Mouse (Mus musculus): ENCODE results near the gene Phactr1. TPM values are rescaled to one million over a fixed set of nuclear protein-coding genes. Genes with fewer than 3 reads are reported as not detected.

The Phactr1 gene
- total RNA-seq (2021): 100 to 1,000 TPM; 536 to 585 TPM

DNA sequence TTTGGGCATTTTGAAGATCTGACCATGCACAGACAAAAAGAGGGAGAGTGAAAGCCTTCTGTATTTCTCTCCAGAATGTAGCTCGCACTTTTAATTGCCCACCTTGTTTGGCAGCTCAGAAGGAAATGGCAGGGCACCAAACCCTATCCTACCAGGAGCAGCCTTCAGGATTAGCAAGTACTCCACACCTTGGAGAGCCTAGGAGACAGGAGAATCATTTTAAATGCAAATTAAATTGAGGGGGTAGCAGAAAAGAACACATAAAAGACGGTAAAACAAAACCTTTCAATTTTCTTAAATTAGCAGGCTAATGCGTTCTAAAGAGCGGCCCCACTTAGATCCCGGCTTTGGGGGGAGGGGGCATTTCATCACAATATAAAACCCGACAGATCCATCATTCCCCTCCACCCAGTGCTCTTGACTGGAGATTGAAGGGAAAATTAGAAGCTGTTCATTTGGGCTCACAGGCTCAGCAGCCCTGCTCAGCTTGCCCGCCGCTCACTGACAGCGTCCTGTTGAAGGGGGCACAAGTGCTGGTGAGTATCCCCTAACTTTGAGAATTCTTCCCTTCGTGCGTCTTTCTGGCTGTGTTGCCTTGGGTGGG lies at the start of gene Phactr1:
Phactr1 (plus strand) TSS at position 233 of the 604 bp plus-strand sequence.
- intact Hi-C loops (cut with DNase I): loop anchor here (5.0 kb wide), 3 partner anchors 78 to 142 kb away; no protein-coding TSS in a partner anchor
- DNase-seq (ENCODE audit: low spot score in 2 of 2): peak in 1 of 2 experiments; percentile 56

DNA sequence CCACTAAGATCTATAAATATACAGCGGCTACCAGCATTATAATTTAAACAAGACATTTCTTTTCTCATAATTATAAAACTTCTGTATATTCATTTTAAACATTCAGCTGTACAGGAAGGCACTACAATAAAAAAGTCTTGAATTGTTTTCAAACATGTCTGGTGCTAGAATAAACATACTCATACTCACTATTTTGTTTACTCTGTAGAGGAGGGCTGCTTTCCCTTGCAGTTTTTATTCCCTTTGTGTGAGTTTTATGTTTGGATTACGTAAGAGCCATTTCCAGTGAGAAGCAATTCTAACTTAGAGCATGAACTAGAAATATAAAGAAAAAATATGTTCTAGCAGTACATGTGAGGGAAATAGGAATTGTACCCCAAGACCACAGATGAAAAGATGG lies 45.5 kb upstream of the Phactr1 start:
- intact Hi-C loops (cut with DNase I): no loop called here
- no peak for DNase-seq (ENCODE audit: low spot score in 2 of 2)

DNA sequence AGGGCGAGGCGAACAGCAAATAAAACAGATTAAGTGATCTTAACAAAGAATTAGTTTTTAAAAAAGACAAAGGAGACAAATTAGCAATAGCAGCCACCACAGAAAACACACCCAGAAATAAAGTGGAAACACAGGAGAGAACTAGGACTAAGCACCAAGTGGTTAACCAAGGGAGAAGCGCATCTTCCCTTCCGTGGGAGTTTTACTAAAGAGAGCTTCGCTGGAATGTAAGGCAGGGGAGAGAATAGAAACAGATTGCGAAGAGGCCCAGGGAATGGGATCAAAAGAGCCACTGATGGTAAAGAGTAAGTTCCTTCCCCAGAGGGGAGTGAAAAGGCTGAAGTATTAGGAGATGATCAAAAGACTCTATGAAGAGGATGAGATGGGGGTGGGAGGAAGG lies 30.2 kb upstream of the Phactr1 start:
- intact Hi-C loops (cut with DNase I): no loop called here

DNA sequence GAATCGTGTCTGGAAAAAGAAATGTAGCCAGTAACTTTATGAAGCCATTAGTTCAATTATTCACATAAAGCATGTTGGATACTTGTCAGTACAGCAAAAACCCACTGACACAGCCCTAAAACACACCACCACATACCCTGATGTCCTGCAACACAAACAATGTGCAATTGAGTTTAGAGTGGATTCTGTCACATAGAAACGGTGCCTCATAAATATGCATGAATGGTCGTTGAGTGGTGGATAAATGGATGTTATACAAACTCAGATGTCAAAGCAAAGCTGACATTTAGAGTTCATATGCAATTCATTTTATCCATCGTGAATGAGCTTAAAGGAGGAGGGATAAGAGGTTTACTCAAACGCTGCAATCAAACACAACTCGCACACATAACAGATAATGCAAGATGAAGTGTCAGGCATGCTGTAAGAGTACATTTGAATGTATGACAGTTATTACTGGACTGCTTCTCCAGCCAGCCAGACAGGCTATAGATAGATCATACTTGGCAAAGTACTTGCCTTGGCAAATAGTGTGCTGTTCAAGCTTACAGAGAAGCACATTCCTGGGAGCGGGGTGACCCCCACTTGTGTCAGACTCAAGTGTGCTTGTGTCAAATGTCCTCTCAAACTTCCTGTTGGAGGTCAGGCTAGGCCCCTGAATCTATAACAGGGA lies 23.6 kb upstream of the Phactr1 start:
- DNase-seq (ENCODE audit: low spot score in 2 of 2): no peak
- intact Hi-C loops (cut with DNase I): no loop called here

More for the DNA sequence above, 30.2 kb upstream of the Phactr1 start:
- DNase-seq (ENCODE audit: low spot score in 2 of 2): peak in 1 of 2 experiments; percentile 67

DNA sequence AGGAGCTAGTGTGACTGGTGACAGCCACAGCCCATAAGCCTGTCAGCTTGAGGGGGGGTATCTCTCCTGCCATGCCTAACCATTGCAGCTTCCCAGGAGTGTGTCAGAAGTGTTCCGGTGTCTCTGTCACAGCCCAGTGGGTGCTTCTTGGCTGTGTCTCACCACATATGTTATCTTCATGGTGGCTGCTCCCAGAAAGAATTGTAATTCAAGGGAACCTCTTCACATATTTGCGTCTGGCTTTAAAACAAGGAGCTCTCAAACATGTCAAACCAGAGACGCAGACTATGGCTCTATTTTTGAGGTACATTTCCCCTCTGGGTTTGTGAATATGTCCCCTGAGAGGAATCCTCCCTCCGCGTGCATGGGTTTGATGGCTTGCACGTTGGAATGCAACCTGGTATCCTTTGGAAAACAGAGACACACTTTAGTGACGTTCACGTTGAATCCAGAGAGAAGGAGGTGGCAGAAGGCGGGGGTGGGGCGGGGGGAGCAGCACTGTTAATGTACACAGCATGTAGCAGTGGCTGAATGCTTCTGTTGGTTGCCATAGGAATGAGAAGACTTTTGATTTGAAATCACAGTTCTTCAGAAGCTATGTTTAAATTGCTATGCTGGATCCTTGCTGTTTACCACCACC lies 8.7 kb upstream of the Phactr1 start:
- intact Hi-C loops (cut with DNase I): no loop called here
- peak; percentile 60 to 90 for DNase-seq (ENCODE audit: low spot score in 2 of 2)

DNA sequence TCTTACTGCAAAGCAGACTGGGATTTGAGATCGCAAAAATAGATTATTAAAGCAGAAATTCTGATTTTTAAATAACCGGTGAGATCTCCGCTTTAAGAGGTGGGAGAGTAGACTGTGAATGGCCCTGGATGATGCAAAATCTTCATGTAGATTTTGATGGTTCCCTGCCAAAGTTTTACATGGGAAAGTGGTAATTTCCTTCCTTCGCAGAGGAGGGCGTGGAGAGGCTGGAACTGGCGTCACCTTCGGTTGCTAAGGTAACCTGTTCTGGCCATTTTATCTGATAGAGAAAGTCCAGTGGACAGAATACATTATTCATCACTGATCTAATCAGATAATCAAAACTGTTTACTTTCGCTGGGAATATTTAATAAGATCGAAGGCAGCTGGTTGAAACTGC lies 876 bp downstream of the Phactr1 start:
- peak; percentile 62 to 91 for DNase-seq (ENCODE audit: low spot score in 2 of 2)
- intact Hi-C loops (cut with DNase I): loop anchor here (5.0 kb wide), 3 partner anchors 79 to 141 kb away; no protein-coding TSS in a partner anchor

DNA sequence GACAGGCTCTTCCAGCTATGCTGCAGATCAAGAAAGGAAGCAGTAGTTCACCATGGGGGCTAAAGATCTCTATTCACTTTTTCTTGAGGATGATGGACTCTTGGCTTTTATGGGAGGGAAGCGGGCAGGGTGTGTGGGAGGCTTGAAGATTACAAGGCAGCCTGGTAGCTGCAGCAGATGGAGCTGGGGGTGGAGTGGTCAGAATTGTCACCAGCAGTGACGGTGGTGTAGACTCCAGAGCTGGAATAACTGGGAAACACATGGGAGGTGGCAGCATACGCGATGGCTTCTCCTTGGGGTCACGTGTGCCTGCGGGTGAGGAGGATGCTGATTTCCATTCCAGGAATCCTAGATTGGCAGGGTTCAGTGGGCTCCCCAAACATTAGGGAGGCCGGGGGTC lies 3.8 kb downstream of the Phactr1 start:
- intact Hi-C loops (cut with DNase I): loop anchor here (1.0 to 5.0 kb wide), 5 partner anchors 12 to 138 kb away; no protein-coding TSS in a partner anchor
- DNase-seq (ENCODE audit: low spot score in 2 of 2): peak; percentile 82 to 98

DNA sequence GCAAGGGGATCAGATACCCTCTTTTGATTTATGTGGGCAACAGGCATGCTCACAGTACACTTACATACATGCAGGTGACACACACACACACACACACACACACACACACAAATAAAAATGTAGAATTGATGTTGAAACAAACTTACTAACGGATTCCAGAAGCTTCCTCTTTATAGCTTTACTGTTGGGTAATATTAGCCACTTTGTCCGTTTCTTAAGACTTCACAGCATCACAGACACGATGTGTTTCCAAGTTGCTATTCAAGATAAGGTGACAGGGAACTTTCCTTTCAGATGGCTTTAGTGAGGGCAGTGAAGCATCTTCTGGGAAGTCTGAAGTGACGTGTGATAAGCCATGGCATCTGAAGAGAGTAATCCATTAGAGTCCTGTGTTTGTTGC lies 11.8 kb downstream of the Phactr1 start:
- DNase-seq (ENCODE audit: low spot score in 2 of 2): no peak
- intact Hi-C loops (cut with DNase I): no loop called here

DNA sequence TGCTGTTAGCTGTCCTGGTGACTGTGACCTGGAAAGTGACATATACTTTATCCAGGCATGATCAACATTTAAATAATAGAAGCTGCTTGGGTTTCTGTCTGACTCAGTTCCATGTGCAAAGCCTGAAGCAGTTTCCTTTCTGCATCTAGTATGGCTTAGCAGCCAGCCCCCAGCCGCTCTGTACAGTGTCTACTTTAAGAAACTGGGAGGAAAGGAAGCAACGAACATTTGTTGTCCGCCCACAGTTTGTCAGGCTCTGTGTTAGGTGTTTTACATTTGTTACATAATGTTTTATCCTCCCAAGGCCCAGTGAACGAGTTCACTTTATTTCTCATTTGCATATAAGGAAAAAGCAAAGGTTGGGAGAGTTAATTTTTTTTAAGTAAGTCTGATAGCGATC lies 16.2 kb downstream of the Phactr1 start:
- peak; percentile 75 to 97 for DNase-seq (ENCODE audit: low spot score in 2 of 2)

DNA sequence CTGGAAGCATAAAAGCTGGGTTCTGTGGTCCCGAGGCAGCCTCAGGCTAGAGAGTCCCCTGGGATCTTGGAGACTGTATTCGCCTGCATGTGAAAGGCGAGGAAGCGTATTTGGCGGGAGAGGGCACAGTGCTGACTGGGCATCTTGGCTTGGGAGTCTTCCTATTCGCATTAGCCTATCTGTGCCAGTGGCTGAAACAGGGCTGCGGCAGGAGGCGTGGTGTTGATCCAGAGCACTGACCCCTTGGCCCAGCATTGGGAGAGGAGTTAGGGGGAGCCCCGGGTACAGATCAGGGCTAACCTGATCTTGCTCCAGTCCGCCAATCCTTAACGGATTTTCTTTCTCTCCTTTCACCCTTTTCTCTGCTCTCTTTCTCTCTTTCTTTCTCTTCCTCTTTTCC lies 28.7 kb downstream of the Phactr1 start:
- no peak for DNase-seq (ENCODE audit: low spot score in 2 of 2)
- intact Hi-C loops (cut with DNase I): no loop called here

More for the DNA sequence above, 16.2 kb downstream of the Phactr1 start:
- intact Hi-C loops (cut with DNase I): loop anchor here (1.0 to 5.0 kb wide), 2 partner anchors 12 to 79 kb away; no protein-coding TSS in a partner anchor

DNA sequence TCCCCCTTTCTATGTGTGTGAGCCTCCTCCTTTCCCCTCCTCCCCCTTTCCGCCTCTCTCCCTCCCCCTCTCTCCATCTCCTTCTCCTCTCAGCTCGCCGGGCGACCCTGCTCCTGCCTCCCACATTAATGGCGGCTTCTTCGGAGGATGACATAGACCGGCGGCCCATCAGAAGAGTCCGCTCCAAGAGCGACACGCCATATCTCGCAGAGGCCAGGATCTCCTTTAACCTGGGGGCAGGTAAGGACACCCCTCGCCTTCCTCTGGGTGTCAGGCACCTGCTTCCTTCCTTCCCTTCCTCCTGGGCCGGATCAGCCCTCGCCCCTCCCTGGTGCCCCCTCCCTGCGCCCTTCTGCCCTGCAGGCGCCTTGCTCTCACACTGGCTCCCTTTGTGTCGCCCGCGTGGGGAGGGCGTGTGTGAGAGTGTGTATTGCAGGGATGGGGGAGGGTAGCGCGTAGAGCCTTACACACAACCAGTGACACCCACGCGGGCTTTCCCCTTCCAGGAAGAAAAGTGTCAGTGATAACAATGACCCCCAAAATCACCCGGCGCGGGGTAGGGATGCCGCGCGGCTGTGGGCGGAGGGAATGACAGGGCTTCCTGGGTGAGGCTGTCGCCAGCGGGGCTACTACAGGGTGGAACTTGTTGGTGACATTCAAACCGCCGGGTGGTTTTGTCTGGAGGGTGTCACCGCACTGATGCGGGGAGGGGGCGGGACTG lies 29.3 kb downstream of the Phactr1 start:
- intact Hi-C loops (cut with DNase I): no loop called here
- DNase-seq (ENCODE audit: low spot score in 2 of 2): no peak

DNA sequence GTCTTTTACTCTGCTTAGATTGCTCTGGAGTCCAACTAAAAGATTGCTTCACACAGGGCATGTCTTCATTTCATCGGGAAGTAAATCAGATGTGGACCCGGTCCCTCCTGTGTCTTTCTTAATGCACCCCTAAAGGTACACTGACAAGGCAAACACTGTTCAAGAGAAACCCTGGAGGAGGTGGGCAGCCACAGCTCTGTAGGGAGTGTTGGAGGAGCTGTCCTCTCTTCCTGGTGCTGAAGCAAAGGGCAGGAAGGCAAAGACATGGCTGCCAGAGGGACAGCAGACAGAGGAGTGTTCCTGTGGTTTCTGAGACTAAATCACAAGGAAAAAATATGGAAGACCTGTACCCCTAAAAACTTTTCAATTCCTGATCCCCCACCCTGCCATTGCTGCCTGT lies 31.1 kb downstream of the Phactr1 start:
- no peak for DNase-seq (ENCODE audit: low spot score in 2 of 2)
- intact Hi-C loops (cut with DNase I): no loop called here

DNA sequence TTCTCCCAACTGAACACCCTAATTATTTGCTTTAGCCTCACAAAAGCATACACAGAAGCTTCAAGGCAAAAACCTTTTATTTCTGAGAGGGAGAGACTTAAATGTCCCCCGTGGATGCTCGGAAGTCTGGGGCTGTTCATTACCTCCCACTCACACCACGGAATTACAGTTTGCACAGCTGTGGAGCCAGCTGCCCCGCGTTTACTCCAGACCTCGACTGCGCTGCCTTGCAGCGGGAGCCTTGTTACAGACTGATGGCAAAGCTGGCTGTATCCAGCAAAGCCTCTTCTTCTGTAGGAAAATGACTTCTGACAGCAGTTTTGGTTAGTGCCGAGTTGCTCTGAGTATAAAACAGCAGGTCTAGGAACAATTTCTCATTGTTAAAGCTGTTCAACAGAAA lies 39.0 kb downstream of the Phactr1 start:
- intact Hi-C loops (cut with DNase I): no loop called here
- peak in 1 of 2 experiments; percentile 54 for DNase-seq (ENCODE audit: low spot score in 2 of 2)

DNA sequence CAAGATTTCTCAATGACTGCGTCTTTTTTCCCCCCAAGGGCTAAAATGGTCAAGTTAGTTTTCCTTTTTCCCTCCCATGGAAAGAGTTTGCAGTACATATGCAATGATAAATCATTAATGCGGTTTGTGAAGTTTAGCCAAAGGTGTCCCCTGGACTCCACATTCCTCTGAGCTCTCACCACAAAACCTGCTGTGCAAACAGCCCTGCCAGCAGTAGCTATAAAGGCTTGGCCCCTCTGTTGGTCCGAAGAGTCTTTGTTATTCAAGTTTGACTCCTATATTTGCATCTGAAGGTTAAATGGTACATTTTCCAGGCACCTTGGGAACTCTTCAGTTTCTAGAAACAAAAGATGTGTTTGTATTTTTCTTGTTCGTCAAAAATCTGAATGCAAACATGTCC lies 39.7 kb downstream of the Phactr1 start:
- intact Hi-C loops (cut with DNase I): no loop called here
- no peak for DNase-seq (ENCODE audit: low spot score in 2 of 2)

DNA sequence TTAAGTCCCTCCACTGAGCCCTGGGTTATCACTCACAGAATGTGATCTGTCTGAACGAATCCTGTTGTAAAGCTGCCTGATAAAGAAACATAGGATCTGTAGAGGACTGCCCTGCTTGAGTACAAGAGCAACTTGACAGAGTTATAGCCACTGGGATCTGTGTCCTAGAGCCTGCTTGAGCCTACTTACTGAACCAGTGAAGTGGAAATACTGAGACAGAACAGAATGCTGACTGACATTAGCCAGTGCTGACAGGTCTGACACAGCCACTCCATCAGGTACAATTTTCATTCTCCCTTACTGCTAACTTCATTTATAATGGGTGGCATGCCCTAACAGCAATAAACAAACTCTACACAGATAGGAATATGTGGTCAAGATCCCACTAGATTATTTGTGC lies 40.2 kb downstream of the Phactr1 start:
- DNase-seq (ENCODE audit: low spot score in 2 of 2): no peak

DNA sequence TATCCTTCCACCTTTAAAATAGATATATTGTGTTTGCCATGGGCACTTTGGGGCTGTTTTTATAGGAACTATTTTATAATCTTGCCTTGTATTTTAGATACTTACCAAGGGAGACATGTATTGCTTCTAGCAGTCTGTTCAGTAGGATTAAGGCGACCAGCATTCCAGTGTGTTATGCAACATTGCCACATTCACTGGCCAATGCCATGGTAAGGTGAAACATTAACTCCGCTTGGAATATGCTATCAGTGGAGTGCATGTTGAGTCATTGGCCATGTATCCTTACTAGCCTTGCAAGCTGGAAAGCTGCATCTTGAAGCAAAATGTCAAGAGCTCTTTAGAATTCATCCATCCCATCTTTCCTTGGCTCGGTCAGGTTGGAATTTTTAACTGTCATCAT lies 43.6 kb downstream of the Phactr1 start:
- DNase-seq (ENCODE audit: low spot score in 2 of 2): no peak
- intact Hi-C loops (cut with DNase I): no loop called here

More for the DNA sequence above, 40.2 kb downstream of the Phactr1 start:
- intact Hi-C loops (cut with DNase I): no loop called here

DNA sequence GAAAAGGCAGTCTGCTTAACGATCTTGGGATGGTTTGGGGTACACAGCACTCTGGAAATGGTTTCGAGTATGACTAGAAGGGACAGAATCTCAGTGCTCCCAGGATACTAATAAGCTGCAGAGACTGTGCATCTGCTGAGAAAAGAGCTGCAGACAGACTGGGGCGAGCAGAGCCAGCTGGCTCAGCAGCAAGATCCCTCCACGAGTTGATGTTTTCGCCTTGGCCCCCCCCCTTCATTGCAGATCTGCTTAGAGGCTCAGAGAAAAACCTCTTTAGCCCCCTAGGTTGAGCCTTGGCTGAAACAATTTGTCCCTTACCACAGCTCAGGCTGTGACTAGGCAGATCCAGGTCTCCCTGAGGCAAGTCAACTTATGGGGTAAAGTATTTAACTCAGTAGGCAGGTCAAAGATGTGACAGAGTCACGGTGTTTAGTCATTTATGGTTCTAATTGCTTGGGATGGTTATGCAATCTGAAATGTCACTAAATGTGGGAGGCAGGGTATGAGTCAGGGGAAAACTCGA lies 45.3 kb downstream of the Phactr1 start:
- intact Hi-C loops (cut with DNase I): no loop called here
- peak in 1 of 2 experiments; percentile 61 for DNase-seq (ENCODE audit: low spot score in 2 of 2)

DNA sequence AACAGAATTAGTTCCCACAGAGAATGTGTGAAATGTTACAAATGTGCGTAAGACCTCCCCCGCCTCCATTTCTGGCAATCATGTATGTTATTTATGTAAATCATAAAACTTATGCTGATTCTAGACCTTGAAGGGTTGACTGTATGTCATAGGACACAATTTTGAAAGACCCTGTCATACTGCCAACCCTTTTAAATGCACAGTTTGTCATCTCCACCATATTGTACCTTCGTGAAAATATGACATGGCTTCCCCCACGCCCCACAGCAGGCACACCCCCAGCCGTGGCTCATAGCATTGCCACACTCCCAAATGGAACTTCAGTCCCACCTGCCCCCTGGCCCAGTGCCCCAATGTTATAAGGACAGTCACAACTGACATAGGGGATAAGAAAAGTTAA lies 57.1 kb downstream of the Phactr1 start:
- no peak for DNase-seq (ENCODE audit: low spot score in 2 of 2)
- intact Hi-C loops (cut with DNase I): no loop called here

DNA sequence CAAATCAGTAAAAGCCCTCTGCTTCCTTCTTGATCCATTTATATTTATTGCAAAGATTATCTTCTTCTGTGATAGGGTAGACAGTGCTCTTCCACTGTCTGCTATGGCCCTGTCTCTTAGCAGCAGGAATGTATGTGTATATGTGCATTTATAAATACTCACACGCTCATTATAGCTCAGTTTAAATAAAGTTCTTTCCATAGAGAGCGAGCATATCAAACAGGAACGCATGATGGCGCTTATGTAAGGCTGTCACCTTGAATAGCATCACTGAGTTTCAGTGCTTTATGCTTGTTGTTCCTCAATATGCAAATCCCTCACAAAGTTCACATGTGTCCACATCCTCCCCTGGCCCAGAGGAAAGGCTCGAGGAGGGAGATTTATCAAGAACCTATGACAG lies 57.7 kb downstream of the Phactr1 start:
- DNase-seq (ENCODE audit: low spot score in 2 of 2): peak in 1 of 2 experiments; percentile 90
- intact Hi-C loops (cut with DNase I): no loop called here

DNA sequence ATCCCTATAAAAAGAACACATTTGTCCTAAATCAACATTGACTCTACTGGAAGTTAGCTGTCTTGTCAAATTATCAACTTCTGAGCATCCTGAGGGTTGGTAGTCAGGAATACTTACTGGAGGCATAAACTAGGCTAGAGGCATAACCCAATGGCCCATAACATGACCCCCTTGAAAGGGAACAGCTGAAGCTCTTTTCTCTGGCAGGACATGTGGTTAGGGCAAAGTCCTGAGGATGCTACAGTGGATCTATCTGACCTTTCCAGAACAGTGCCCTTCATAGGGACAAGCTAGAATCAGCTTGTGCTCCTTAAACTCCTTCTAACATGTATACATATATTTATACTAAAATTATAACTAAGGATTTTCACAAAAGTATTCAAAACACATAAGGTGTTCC lies 61.8 kb downstream of the Phactr1 start:
- intact Hi-C loops (cut with DNase I): no loop called here
- no peak for DNase-seq (ENCODE audit: low spot score in 2 of 2)

Measured in left cerebral cortex, postnatal 25 days (tissue).